Mouse (Mus musculus): ENCODE results near the gene Trpc4ap.

GRCm38 (mm10) chr2:155689211-155689610, 3.0 kb downstream of the Trpc4ap start:
- TF ChIP-seq CTCF (IDR thresholded peaks at IDR 0.05; ENCODE audit: low read depth) (no peak), EP300 (IDR thresholded peaks at IDR 0.05; ENCODE audit: low read depth) (no peak)
